Mouse (Mus musculus) ovary, postnatal 36 days (tissue): ENCODE data around the gene Syn1.

ENCODE experiments used
- DNase-seq: peaks from one replicate; pipeline ENCODE4 v3.0.0; 2022; ENCODE audit warnings: low spot score, mixed read lengths

Syn1 gene

DNA sequence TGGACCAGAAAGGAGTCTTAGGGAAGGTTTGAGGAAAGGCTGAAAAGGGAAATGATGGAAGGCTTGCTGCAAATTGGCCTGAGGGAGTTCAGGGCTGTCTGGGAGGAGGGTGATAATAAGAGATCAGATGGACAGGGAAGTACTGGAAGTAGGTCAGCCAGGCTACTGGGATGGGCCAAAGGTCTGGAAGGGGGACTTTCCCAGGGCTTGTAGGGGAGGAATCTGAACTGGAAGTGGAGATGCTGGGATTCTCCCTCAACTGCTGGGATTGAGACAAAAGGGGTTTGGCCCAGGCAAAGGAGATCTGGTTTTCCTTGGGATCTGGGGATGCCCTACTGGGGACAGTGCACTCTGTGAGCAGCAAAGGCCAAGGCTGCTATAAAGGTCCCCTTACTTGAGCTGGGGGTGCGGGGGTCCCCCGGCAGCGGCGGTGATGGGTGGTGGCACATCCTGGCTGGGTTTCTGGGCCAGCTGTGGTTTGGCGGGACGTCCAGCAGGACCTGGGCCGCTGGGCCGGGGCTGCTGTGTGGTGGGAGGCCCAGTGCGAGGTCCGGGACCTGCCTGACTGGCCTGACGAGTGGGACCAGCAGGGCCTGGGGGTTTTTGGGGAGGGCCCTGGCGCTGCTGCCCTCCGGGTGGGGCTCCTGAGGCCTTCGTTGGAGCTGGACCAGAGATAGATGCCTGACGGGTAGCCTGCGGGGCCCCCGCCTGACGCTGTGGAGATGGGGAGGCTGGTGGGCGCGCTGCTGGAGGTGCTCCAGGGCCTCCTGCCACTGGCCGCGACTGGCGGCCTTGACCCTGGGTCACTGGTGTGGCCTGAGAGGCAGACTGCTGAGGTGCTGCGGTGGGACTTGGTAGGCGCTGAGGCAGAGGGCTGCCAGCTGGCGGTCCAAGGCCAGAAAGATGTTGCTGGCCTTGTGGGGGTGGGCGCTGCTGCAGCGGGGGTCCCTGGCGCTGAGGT is 58.4 kb downstream of the Syn1 start:
- DNase-seq = peak; percentile 37

- no peak for DNase-seq
These were observed 59.2 kb downstream of the Syn1 start for GRCm38 (mm10) chrX:20861453-20862104.

GRCm38 (mm10) chrX:20853794-20854193 is 67.0 kb downstream of the Syn1 start:
- DNase-seq = no peak

- peak; percentile 81 for DNase-seq
These were observed 72.4 kb downstream of the Syn1 start for GRCm38 (mm10) chrX:20848256-20848984.

GRCm38 (mm10) chrX:20847816-20848215 is 73.0 kb downstream of the Syn1 start:
- no peak for DNase-seq

GRCm38 (mm10) chrX:20847232-20847631 is 73.6 kb downstream of the Syn1 start:
- DNase-seq = no peak

- peak; percentile 24 for DNase-seq
These were observed 91.9 kb downstream of the Syn1 start for GRCm38 (mm10) chrX:20828934-20829333.

DNA sequence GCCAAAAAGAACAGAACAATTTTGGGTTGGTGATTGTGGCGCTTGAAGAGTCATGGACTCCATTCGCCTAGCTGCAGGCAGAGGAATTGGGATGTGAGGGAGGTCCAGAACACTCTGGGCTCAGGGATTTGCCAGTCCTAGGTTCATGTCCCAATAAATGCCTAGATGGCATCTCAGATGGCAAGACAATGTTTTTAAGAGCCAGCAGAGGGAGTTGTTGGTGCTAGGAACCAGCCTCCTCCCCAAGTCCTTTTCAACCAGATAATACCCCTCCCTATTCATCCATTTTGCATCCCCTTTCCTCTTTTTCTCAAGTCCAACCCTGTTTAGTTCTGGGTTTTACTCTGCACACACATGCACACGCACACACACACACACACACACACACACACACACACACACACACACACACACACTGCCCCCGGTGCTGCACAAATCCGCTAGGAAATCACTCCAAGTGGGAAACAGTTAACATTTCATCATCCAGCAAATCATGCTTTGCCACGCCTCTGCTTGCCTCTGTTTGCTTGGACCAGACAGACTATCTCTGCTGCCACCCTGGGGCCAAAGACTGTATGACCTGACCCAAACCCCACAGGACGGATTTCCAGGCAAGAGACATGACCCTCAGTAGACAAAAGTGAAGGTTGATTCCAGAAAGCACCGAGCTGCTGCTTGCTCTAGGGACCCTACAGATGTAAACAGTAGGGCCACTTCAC is 100.9 kb downstream of the Syn1 start:
- peak; percentile 54 for DNase-seq

- peak; percentile 82 for DNase-seq
These were observed 101.6 kb downstream of the Syn1 start for GRCm38 (mm10) chrX:20819204-20819628.

DNA sequence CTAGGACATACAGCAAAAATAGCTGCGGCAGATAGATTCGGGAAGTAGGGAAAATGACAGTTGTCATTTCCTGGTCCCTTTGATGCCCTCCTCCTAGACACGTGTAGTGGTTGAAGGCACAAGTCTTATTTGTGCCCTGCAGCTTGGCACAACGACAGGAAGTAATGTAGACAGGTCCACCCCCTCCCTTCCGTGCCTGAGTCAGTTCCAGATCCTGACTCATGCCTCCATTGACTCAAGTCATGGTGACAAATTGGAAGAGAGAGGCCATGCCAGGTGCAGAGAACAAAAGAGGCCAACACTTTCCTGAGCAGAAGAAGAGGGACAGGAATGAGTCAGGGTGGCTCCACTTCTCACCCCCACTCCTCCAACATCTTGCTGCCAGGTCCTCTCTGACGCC is 103.8 kb downstream of the Syn1 start:
- peak; percentile 6 for DNase-seq
